Mouse (Mus musculus): ENCODE data around the gene Tet1. TPM values are rescaled to one million over a fixed set of nuclear protein-coding genes. Genes with fewer than 3 reads are reported as not detected.
A peak's percentile ranks its signal among the peaks of the same experiment; 100 is the strongest.
"Not testable (repeated sequence)": the region's sequence is repeated elsewhere in the genome, so short reads cannot be mapped to it uniquely, and the experiment has no call there.

Tet1 gene
- 10 to 100 TPM; 49.3 to 51.1 TPM for total RNA-seq (2021)
- long read RNA-seq, experiment 1, partial matches to known transcripts, result 0 of 3 reads
- long read RNA-seq, experiment 1, other reads (novel, unspliced or antisense), result 3 of 3 reads
- long read RNA-seq, experiment 2, partial matches to known transcripts, result 0 of 2 reads
- long read RNA-seq, experiment 2, other reads (novel, unspliced or antisense), result 2 of 2 reads

DNA sequence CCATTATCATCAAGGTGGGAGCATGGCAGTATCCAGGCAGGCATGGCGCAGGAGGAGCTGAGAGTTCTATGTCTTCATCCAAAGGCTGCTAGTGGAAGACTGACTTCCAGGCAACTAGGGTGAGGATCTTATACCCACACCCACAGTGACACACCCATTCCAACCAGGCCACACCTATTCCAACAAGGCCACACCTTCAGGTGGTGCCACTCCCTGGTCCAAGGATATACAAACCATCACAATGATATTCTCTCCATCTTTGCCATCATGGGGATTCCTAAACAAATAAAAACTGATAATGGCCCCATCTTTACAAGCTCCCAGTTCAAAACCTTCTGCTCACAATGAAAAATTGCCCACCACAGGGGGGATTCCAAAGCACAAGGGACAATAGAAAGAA is at the start of gene Tet1:
TSS of gene Tet1 (minus strand) at position 101 of the 400 bp plus-strand sequence.
- DNase-seq (ENCODE audit: low spot score in 2 of 2), result not testable (repeated sequence)

DNA sequence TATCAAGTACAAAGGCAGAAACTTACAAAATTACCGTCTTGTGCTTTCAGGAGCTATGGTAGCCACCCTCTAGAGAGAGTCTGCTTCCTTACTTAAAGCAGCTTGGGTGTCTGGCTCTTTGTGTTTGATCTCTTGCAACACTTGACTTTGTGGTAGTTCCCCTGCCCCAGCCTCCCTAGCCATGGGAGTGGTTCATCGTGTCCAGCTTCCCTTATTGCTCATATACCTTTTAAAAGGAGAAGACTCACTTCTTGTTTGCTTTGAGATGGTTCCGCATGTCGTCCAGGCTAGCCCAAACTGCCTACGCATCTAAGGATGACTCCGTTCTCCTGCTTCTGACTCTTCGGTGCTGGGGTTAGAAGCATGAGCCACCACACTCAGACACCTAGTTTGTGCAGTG is 39.8 kb upstream of the Tet1 start:
- no peak for DNase-seq (ENCODE audit: low spot score in 2 of 2)

DNA sequence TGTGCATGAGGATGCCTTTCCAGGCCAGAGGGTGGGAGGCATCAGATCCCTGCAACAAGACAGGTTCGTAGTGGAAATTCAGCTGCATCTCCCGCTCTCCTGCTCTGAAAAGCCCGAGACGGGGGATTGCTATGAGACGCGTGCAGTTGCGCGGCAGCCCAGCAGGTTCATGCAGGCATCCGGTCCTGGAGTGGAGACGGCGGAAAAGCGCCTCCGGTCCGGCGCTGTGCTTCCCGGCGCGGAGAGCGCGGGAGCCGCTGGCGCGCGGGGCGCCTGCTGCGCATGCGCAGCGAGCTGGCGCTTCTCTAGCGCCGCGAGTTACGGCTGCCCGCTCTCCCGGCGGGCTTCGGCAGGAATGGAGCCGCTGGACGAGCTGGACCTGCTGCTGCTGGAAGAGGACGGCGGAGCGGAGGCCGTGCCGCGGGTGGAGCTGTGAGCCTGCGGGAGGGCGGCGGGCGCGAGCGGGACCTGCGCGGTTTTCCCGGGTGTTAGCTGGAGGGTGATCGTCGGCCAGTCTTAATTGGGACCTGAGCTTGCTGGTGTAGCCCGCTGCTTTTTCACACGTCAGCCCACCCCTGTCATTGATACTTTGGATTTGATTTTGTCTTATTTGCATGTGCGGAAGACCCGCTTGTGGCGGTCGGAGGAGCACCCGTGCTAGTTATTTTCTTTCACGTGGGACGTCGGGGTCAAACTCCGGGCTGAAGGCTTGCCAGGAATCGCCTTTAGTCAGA is 38.1 kb upstream of the Tet1 start, which contains the start of gene Dna2:
TSS of gene Dna2 (plus strand) at position 289 of the 734 bp plus-strand sequence.
- peak; percentile 69 to 71 for DNase-seq (ENCODE audit: low spot score in 2 of 2)

DNA sequence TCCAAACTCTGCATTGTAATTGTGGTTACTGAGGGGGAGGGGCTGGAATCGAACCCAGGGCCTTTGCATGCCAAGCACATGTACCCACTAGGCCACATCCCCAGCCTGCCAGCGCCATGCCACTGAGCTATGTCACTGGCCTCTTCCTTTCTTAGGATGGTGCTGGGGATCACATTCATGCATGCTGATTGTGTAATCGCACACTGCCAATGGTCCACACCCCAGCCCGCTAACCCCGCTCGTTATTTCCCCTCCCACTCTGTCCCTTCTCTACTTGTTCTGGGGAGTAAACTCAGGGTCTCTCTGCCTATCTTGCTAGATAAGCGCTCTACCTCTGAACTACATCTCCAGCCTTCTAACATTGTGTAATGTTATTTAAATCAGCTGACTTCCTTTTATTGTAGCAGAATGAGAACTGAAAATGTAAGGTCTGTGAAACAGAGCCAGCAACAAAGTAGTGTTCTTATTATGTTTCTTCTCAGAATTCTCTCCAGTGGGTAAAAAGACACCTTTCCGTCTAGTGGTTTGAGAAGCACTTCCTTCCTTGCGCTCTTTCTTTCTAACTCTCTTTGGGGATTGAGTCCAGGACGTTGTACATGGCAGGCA is 36.3 kb upstream of the Tet1 start:
- no peak for DNase-seq (ENCODE audit: low spot score in 2 of 2)

DNA sequence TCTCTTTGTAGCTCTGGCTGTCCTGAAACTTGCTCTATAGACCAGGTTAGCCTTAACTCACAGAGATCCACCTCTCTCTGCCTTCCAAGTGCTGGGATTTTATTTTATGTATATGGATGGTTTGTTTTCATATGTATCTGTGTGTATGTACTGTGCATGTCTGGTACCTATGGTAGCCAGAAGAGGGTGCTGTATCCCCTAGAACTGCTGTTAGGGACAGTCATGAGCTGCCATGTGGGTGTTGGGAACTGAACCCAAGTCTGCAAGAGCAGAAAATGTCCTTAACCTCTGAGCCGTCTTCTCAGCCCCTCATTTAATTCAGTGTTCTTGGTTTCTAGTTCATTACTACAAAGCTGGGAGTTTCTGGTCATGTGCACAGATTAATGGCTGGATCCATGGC is 23.6 kb upstream of the Tet1 start:
- DNase-seq (ENCODE audit: low spot score in 2 of 2), result no peak

DNA sequence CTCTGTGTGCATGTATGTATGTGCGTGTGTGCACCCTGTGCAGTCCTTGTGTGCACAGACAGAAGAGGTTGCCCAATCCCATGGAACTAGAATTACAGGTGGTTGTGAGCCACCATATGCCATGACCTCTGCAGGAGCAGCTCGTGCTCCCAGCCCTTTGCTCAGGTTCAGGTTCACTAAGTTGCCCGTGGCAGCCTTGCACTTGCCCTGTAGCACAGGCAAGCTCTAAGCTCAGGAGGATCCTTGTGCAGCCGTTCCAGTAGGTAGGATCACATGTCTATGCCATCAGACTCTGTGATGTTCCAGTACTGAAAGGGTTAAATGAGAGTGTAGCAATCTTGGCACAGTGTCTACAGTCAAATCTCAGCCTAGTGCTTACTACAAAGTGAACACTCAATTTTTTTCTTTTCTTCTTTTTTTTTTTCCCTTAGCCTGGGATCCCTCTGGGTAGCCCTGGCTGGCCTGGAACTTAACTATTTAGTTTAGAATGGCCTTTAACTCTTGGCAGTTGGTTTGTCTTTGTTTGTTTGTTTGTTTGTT is 15.4 kb upstream of the Tet1 start:
- no peak for DNase-seq (ENCODE audit: low spot score in 2 of 2)

DNA sequence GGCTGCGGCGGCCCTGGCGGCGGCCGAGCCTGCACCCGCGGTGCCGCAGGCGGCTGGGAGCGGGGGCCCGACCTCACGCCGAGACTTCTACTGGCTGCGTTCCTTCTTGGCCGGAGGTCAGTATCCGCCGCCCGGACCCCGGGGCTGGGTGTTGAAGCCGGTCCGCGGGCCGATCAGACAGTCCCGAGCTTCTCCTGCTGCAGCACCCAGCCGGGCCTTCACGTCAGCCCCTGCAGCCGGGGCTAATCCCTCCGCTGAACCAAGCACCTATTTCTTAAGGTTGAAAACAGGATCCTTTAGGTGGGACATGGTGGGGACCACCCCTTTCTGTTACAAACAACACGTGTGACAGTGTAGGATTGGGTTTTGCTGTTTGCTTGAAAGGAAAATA is 12.0 kb upstream of the Tet1 start:
- no peak for DNase-seq (ENCODE audit: low spot score in 2 of 2)

DNA sequence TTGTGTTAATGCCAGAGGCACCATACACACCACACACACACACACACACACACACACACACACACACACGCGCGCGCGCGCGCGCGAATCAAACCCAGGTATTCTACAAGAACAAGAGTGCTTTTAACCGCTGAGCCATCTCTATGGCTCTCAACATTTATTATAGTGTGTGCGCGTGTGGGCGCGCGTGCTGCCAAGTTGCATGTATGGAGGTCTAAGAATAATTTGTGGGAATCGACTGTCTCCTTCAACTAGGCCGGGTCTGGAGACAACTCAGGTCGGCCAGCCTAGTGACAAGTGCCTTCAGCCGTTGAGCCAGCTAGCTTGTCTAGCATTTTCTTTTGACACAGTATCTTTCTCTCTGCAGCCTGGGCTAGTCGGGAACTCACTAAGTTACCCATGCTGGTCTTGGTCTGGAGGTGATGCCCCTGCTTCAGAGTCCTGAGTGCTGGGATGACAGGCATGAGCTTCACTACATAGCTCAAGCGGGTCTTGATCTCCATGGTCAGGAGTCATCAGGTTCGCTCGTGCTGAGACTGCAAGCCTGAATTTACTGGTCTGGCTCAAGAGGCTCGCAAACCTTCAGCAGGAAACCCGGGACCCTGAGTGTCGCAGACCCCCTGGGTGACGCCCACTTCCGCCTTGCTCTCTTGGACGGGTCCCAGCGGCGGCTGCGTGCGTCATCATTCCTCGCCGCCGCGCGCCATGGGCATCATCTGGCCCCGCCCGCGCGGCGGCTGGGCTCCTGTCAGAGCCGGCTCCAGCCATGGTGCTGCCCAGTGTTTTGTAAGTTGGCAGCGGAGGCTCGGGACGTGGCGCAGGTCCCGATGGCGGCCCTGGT is 11.3 kb upstream of the Tet1 start, which contains the start of gene Slc25a16:
TSS of gene Slc25a16 (plus strand) at position 709 of the 841 bp plus-strand sequence.
- DNase-seq (ENCODE audit: low spot score in 2 of 2), result peak; percentile 94 to 95

DNA sequence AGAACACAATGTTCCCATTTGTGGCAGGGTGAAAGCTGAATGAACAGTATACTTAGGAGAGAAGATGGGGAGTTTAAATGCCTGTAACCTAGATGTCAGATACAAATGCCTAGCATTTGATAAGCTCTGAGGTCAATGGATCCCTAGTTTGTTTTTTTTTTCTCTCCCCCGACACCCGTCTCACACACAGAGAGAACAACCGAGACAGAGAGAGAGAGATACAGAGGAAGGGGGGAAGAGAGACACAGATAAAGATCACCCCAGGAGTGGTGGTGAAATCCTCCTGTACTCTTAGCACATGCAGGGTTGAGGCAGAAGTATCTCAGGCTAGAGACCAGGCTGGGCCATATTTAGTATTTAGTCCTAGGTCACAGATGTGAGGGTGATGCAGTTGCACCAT is 10.2 kb upstream of the Tet1 start:
- DNase-seq (ENCODE audit: low spot score in 2 of 2), result no peak

DNA sequence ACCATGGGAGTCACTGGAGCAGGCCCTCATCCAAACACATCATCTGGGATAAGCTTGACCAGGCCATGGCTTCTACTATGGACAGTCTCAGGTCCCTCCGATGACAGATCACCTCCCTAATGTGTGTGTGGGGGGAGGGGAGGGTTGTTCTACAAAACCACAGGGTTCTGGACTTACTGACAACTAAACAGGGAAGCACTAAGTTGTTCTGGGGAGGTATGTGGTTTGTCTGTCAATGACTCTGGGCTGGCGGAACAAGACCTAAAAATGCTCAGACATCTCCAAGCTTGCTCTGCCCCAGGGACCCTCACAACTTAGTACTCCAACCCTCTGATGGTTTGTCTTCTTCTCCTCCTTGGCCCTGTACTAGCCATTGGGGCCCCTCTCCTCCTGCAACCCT is 2.3 kb upstream of the Tet1 start:
- DNase-seq (ENCODE audit: low spot score in 2 of 2), result no peak

DNA sequence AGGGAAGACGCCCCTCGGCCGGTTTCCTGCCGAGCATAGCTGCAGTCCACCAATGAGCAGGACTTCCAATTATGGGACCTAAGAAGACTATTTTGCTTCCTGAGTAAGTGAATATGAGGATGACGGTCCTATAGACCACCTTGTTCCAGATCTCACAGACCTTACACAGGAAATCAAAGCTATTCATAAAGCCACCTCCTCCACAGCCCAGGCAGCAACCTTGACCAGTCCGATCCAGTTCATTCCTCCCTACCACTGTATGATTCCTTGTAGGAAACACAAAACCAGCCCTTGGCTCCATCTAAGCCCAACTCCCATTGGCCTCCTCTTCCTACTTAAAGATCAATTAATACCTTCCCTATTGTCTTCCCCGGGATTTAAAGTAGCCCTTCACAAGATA is 2.5 kb downstream of the Tet1 start:
- no peak for DNase-seq (ENCODE audit: low spot score in 2 of 2)

DNA sequence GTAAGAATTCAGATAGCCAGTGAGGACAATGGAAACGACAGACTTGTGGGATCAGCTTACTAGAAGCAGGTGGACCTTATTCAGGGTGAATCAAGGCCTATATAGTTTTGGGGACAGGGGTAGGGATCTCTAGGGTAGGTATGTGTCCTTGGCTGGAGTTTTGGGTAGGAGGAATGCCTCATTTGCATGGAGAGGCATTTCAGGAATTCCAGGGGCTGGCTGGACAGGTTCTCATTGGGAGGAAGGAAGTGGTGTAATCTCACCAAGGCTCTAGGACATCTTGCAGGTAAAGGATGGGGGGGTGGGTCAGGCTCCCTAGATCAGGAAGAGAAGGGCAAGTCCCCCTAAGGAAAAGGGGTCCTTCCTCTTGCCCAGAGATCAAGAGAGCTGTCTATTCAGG is 6.0 kb downstream of the Tet1 start:
- no peak for DNase-seq (ENCODE audit: low spot score in 2 of 2)

DNA sequence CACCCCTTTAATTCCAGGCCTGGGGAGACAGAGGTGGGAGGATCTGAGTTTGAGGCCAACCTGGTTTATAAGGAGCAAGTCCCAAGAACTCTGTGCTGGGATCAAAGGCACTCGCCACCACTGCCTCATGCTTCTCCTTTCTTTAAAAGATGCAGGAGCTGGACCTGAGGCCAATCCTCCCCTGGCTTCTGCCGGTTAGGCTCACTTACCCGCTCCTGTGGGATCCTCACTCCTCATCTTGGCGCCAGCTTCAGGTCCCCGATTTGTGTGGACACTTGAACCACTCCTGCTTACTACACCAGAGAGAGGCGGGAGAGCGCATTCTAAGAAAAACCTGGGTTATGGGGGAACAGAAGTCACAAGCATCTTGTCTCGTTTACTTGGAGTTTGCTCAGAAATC is 7.0 kb downstream of the Tet1 start:
- DNase-seq (ENCODE audit: low spot score in 2 of 2), result no peak

DNA sequence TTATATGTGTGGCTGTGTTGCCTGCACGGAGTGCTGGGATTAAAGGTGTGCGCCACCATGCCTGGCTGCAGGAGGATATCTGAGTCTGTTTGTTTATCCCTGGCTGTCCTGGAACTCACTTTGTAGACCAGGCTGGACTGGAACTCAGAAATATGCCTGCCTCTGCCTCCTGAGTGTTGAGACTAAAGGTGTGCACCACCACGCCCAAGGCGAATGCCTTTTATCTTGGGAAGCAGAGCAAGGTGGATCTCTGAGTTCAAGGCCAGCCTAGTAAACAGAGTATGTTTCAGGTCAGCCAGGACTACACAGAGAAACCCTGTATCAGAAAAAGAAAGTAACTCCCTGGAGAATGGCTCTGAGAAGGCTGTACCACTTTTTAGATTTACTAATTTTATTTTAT is 8.7 kb downstream of the Tet1 start:
- no peak for DNase-seq (ENCODE audit: low spot score in 2 of 2)

DNA sequence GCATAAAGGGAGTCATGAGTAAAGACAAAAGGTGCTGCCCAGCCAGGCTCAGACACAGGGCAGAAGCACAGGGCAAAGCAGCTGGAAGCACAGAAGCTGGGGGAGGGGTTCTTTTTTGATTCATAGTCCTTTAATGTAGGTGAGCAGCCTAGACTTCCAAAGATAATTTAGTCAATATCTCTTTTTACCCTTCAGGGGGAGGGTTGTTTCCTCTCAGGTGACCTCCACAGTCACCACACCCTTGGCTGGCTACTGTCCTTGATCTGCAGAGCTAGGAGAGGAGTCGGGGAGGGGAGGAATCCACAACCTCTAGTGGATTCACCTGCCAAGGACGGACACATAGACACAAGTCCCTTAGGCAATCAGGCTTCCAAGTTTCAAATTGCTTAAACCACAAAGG is 10.7 kb downstream of the Tet1 start:
- no peak for DNase-seq (ENCODE audit: low spot score in 2 of 2)

DNA sequence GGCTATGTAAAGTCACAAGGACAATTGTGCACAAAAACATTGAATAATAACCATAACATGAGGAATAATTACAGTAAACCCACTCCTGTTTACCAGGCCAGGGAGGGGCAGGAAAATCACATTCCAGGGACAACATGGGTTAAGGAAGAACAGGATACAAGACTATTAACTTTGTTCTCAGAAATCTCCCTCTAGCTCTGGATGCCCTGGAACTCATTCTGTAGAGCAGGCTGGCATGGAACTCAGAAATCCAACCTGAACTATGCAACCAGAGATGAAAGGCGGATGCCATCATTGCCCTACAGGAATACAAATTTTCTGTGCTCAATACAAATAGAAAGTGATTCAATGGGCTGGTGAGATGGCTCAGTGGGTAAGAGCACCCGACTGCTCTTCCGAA is 11.4 kb downstream of the Tet1 start:
- DNase-seq (ENCODE audit: low spot score in 2 of 2), result no peak

DNA sequence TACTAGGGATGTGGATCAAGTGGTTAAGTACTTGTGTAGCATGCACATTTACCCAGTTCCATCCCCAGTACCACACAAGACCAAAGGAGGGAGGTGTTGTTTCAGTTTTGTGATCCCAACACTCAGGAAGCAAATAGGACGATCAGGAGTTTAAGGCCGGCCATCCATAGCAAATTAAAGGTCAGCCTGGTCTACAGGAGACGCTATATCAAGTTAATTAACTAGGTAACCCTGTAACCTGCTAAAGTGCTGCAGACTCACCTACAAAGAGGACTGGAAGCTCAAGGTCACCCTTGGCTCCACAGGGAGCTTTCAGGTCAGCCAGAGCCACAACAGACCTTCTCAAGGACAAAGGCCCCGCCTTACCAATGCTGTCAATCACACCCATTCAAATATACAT is 12.0 kb downstream of the Tet1 start:
- DNase-seq (ENCODE audit: low spot score in 2 of 2), result no peak

DNA sequence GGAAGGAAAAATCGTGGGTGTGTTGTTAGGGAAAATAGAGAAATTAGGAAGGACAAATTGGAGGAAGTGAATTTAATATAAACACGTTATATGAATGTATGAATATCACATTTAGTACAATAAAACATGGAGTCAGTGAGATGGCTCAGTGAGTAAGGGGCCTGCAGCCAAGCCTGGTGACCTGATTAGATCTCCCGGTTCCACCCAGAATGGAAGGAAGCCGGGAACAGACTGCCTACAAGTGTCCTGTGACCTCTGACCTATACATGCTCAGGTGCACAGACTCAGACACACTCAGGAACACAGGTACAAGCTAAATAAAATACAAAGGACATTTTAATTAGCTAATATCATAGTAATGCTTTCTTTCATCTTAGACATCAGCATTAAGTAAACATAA is 12.8 kb downstream of the Tet1 start:
- DNase-seq (ENCODE audit: low spot score in 2 of 2), result no peak

DNA sequence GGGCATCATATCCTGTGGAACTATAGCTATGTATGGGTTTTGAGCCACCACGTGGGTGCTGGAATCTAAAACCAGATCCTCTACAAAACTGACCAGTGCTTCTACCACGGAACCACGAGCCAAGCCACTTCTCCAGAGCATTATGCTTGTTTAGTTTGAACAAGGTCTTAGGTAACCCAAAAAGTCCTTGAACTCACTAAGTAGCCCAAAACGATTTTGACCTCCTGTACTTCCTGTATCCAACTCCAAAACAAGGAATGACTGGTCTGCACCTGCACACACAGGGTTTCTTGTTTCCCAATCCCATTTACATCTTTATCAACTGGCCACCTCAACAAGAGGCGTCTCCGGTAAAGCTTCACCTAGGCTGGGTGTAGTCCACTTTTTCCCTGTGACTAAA is 13.4 kb downstream of the Tet1 start:
- no peak for DNase-seq (ENCODE audit: low spot score in 2 of 2)

DNA sequence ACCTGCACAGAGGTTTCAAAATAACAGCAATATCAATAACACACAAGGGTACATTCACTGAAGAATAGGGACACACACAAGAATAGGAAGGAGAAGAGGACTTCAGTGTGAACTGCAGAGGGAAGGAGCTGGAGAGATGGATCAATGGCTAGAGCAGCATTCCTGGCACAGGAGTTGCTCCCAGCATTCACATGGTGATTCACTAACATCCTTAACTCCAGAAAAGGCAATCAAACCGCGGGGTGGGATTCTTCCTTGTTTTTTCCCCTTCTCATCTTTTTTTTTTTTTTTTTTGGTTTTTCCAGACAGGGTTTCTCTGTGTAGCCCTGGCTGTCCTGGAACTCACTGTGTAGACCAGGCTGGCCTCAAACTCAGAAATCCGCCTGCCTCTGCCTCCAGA is 14.3 kb downstream of the Tet1 start:
- no peak for DNase-seq (ENCODE audit: low spot score in 2 of 2)

DNA sequence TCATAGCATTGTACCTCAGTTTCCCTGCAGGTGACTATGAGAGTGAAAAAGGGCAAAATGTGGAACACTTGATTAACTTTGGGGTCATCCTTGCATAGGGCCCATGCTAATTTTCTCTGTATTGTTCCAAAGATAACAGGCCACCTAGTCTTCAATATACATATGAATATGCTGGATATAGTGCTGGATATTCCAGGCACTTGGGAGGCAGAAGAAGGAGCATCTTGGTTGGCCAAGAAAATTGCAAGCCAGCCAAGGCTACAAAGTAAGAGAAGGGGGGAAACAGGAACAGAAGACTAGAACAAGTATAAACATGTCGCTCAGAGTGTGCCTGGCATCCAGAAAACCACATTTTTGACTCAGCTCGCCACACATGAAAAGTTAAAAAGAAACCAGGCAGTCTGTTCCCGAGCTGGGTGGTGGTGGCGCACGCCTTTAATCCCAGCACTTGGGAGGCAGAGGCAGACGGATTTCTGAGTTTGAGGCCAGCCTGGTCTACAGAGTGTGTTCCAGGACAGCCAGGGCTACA is 15.4 kb downstream of the Tet1 start:
- no peak for DNase-seq (ENCODE audit: low spot score in 2 of 2)

Data from layer of hippocampus, postnatal 14 days (tissue).